Mouse (Mus musculus) megakaryocyte, embryonic 14.5 days (primary cell): ENCODE measurements around the gene Psma6.
"Not testable (repeated sequence)": the region's sequence is repeated elsewhere in the genome, so short reads cannot be mapped to it uniquely, and the experiment has no call there.

Source experiments
- FLI1 ChIP-seq: IDR thresholded peaks from 2 replicates; pipeline ENCODE4 v1.6.1; 2012; ENCODE audit warnings: low read length, inconsistent platforms, mixed read lengths
- GATA1 ChIP-seq: IDR thresholded peaks from 3 replicates; pipeline ENCODE4 v1.6.1; 2012; ENCODE audit warnings: mixed read lengths, low read length, inconsistent platforms, borderline replicate concordance

DNA sequence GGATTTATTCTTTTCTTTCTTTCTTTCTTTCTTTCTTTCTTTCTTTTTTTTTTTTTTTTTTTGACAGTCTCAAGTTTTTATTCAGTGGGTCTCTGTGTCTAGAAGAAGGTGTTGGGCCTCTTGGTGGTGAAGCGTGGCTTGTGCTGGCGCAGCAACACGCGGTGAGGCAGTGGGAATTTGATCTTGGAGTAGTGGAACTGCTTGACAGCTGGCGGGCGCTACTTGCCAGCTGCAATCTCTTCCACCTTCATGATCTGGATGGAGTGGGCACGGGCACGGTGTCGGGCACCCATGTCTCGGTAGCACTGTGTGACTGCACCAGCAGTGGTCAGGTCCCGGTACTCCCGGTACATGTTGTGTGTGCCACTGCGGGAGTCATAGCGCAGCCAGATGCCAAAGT, 11.6 kb downstream of the Psma6 start:
- not testable (repeated sequence) for TF ChIP-seq GATA1, FLI1
